Mouse (Mus musculus): Measurements from ENCODE around the gene Megf11. TPM values are rescaled to one million over a fixed set of nuclear protein-coding genes. Genes with fewer than 3 reads are reported as not detected.

Megf11 gene
- polyA plus RNA-seq, 1 experiment from 2014 or later, result 0.65 TPM

DNA sequence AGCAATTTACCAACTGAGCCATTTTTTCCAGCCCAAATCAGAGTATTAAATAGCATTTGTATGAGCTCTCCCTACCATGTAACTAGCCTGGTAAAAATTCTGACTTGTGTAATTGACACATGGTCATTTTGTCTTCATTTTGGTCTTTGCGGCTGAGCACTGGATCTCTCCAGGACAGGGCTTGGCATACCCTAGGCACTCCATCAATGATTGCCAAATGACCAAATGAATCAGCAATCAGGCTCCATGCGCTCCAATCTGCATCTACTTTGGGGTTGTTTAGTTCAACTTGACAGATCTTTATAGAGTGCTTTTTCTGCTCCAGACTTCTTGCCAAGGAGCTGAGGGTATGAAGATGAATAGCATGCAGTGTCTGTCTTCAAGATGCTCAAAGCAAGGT, 9.0 kb upstream of the Megf11 start:
- no peak for DNase-seq (ENCODE audit: low spot score)
- Histone ChIP-seq H3K4me1 (ENCODE audit: control insufficient read depth, insufficient read depth, low read length) (no peaks in the 10 kb centered on the region), H3K4me3 (ENCODE audit: low read depth, low read length) (no peak overlapping the region), H3K9ac (replicated peaks; ENCODE audit: low read length) (no peak overlapping the region), H3K9me3 (replicated peaks; ENCODE audit: control insufficient read depth, low read length) (no peaks in the 10 kb centered on the region), H3K27me3 (ENCODE audit: control insufficient read depth, insufficient read depth, low read length) (no peaks in the 10 kb centered on the region), H3K36me3 (replicated peaks; ENCODE audit: control insufficient read depth, insufficient read depth, low read depth, low read length) (no peaks in the 10 kb centered on the region), H3K4me2 (ENCODE audit: low read depth, low read length) (no peak overlapping the region), H3K27ac (replicated peaks; ENCODE audit: low read depth, low read length) (no peak overlapping the region)
- WGBS, result 89% methylated on average over 2 of the region's 2 CpGs
- no peak for ATAC-seq (replicated peaks; ENCODE audit: insufficient number of reproducible peaks, low FRiP score, low TSS enrichment, low read depth)

- ATAC-seq (replicated peaks; ENCODE audit: insufficient number of reproducible peaks, low FRiP score, low TSS enrichment, low read depth) (no peak), DNase-seq (ENCODE audit: low spot score) (no peak)
- H3K27ac ChIP-seq (replicated peaks; ENCODE audit: low read depth, low read length), result no peak overlapping the region
- no peak overlapping the region for H3K4me2 ChIP-seq (ENCODE audit: low read depth, low read length)
- WGBS, result 62% methylated on average over 10 of the region's 10 CpGs
- no peak overlapping the region for H3K9ac ChIP-seq (replicated peaks; ENCODE audit: low read length)
- peaks cover 7% of the 10 kb centered on the region for H3K4me1 ChIP-seq (ENCODE audit: control insufficient read depth, insufficient read depth, low read length)
- H3K9me3 ChIP-seq (replicated peaks; ENCODE audit: control insufficient read depth, low read length), result no peaks in the 10 kb centered on the region
- H3K4me3 ChIP-seq (ENCODE audit: low read depth, low read length), result no peak overlapping the region
- H3K27me3 ChIP-seq (ENCODE audit: control insufficient read depth, insufficient read depth, low read length), result peaks cover 46% of the 10 kb centered on the region
- H3K36me3 ChIP-seq (replicated peaks; ENCODE audit: control insufficient read depth, insufficient read depth, low read depth, low read length), result no peaks in the 10 kb centered on the region
Observed at GRCm38 (mm10) chr9:64383021-64383788, 2.2 kb upstream of the Megf11 start.

GRCm38 (mm10) chr9:64386466-64387211, 1.2 kb downstream of the Megf11 start:
- under 1% methylated on average over 45 of the region's 45 CpGs for WGBS
- Histone ChIP-seq H3K27me3 (ENCODE audit: control insufficient read depth, insufficient read depth, low read length) (peaks cover 46% of the 10 kb centered on the region), H3K27ac (replicated peaks; ENCODE audit: low read depth, low read length) (no peak overlapping the region), H3K36me3 (replicated peaks; ENCODE audit: control insufficient read depth, insufficient read depth, low read depth, low read length) (no peaks in the 10 kb centered on the region), H3K9me3 (replicated peaks; ENCODE audit: control insufficient read depth, low read length) (no peaks in the 10 kb centered on the region), H3K4me1 (ENCODE audit: control insufficient read depth, insufficient read depth, low read length) (peaks cover 7% of the 10 kb centered on the region), H3K9ac (replicated peaks; ENCODE audit: low read length) (peak overlapping the region; percentile 40; the same call in 1 of the 2 replicates), H3K4me2 (ENCODE audit: low read depth, low read length) (peak overlapping the region; percentile 96), H3K4me3 (ENCODE audit: low read depth, low read length) (peak overlapping the region; percentile 54)
- peak; percentile 8 for DNase-seq (ENCODE audit: low spot score)
- ATAC-seq (replicated peaks; ENCODE audit: insufficient number of reproducible peaks, low FRiP score, low TSS enrichment, low read depth), result no peak

GRCm38 (mm10) chr9:64389576-64390292, 4.3 kb downstream of the Megf11 start:
- H3K4me2 ChIP-seq (ENCODE audit: low read depth, low read length), result no peak overlapping the region
- H3K27me3 ChIP-seq (ENCODE audit: control insufficient read depth, insufficient read depth, low read length), result peaks cover 27% of the 10 kb centered on the region
- WGBS, result 73% methylated on average over 7 of the region's 7 CpGs
- no peak overlapping the region for H3K4me3 ChIP-seq (ENCODE audit: low read depth, low read length)
- ATAC-seq (replicated peaks; ENCODE audit: insufficient number of reproducible peaks, low FRiP score, low TSS enrichment, low read depth) (no peak), DNase-seq (ENCODE audit: low spot score) (no peak)
- no peak overlapping the region for H3K27ac ChIP-seq (replicated peaks; ENCODE audit: low read depth, low read length)
- no peaks in the 10 kb centered on the region for H3K36me3 ChIP-seq (replicated peaks; ENCODE audit: control insufficient read depth, insufficient read depth, low read depth, low read length)
- no peaks in the 10 kb centered on the region for H3K9me3 ChIP-seq (replicated peaks; ENCODE audit: control insufficient read depth, low read length)
- H3K4me1 ChIP-seq (ENCODE audit: control insufficient read depth, insufficient read depth, low read length), result peaks cover 7% of the 10 kb centered on the region
- no peak overlapping the region for H3K9ac ChIP-seq (replicated peaks; ENCODE audit: low read length)

DNA sequence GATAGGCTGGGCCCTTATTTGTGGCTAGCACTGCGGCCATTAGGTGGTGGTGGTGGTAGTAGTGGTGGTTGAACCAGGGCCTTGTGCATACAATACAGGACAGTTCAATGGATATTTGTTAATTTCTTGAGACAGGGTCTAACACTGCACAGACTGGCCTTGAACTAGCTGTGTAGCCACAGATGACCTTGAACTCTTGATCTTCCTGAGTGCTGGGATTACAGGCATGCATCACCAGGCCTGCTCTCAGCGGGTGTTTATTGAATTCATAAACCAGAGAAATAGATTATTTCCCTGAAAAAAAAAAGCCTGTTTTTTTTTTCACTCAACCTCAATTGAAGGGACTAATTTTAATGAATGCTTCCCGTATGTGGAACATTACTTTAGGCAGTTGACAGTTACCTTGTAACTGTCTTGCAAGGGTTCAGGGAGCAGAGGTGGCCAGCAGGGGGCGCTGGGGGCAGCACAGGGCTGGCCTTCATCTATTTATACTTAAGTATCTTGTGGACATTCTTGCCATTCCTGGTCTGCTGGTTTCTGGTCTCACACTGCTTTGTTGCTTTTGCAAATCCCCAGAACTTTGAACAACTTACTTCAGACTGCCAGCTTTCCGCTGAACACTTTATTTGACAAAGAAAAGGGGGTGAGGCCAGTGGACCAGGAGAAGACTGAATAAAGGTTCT, 8.6 kb downstream of the Megf11 start:
- no peak overlapping the region for H3K4me2 ChIP-seq (ENCODE audit: low read depth, low read length)
- H3K27ac ChIP-seq (replicated peaks; ENCODE audit: low read depth, low read length), result no peak overlapping the region

DNA sequence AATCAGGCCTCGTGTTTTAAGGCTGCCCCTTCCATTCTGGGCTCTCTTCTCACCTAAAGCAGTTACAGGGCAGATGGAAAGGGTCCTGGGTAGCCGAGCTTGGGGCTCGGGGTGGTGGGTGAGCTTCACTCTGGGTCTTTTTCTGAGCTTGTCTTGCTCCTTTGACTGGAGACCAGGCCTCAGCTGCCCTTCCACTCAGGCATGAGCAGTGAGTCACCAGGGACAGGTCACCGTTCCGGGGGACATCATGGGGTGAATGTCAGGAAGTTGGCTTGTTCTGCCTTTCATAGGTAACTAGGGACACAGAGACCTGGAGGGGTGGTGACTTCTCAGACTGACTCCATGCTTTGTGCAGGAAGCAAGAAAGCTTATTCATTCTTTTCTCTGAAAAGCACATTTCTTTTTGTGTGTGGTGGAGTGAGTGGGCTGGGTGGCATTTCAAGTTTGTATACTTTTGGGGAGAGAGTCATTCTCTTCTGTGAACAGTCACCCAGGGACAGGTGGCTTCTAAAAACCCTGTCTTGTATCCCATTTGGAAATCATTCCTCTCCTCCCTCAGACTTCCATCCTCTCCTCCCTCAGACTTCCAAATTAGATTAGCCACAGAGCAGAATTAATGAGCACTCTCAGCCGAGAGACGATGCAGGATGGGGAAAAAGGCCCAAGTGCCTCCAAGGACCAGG, 10.0 kb downstream of the Megf11 start:
- no peaks in the 10 kb centered on the region for H3K4me1 ChIP-seq (ENCODE audit: control insufficient read depth, insufficient read depth, low read length)
- H3K36me3 ChIP-seq (replicated peaks; ENCODE audit: control insufficient read depth, insufficient read depth, low read depth, low read length), result no peaks in the 10 kb centered on the region
- H3K9me3 ChIP-seq (replicated peaks; ENCODE audit: control insufficient read depth, low read length), result no peaks in the 10 kb centered on the region
- no peaks in the 10 kb centered on the region for H3K27me3 ChIP-seq (ENCODE audit: control insufficient read depth, insufficient read depth, low read length)
- DNase-seq (ENCODE audit: low spot score) (no peak), ATAC-seq (replicated peaks; ENCODE audit: insufficient number of reproducible peaks, low FRiP score, low TSS enrichment, low read depth) (no peak)
- 75% methylated on average over 7 of the region's 7 CpGs for WGBS
- no peak overlapping the region for H3K27ac ChIP-seq (replicated peaks; ENCODE audit: low read depth, low read length)
- H3K4me3 ChIP-seq (ENCODE audit: low read depth, low read length), result no peak overlapping the region
- no peak overlapping the region for H3K9ac ChIP-seq (replicated peaks; ENCODE audit: low read length)
- no peak overlapping the region for H3K4me2 ChIP-seq (ENCODE audit: low read depth, low read length)

More for the DNA sequence above, 8.6 kb downstream of the Megf11 start:
- no peaks in the 10 kb centered on the region for H3K9me3 ChIP-seq (replicated peaks; ENCODE audit: control insufficient read depth, low read length)
- H3K4me1 ChIP-seq (ENCODE audit: control insufficient read depth, insufficient read depth, low read length), result no peaks in the 10 kb centered on the region
- 38% methylated on average over 5 of the region's 5 CpGs for WGBS
- no peaks in the 10 kb centered on the region for H3K36me3 ChIP-seq (replicated peaks; ENCODE audit: control insufficient read depth, insufficient read depth, low read depth, low read length)
- no peaks in the 10 kb centered on the region for H3K27me3 ChIP-seq (ENCODE audit: control insufficient read depth, insufficient read depth, low read length)
- no peak overlapping the region for H3K4me3 ChIP-seq (ENCODE audit: low read depth, low read length)
- DNase-seq (ENCODE audit: low spot score) (peak; percentile 83), ATAC-seq (replicated peaks; ENCODE audit: insufficient number of reproducible peaks, low FRiP score, low TSS enrichment, low read depth) (no peak)
- no peak overlapping the region for H3K9ac ChIP-seq (replicated peaks; ENCODE audit: low read length)

GRCm38 (mm10) chr9:64397108-64397507, 11.7 kb downstream of the Megf11 start:
- DNase-seq (ENCODE audit: low spot score) (peak; percentile 34), ATAC-seq (replicated peaks; ENCODE audit: insufficient number of reproducible peaks, low FRiP score, low TSS enrichment, low read depth) (no peak)
- Histone ChIP-seq H3K9ac (replicated peaks; ENCODE audit: low read length) (no peak overlapping the region), H3K4me1 (ENCODE audit: control insufficient read depth, insufficient read depth, low read length) (no peaks in the 10 kb centered on the region), H3K4me3 (ENCODE audit: low read depth, low read length) (no peak overlapping the region), H3K9me3 (replicated peaks; ENCODE audit: control insufficient read depth, low read length) (no peaks in the 10 kb centered on the region), H3K27me3 (ENCODE audit: control insufficient read depth, insufficient read depth, low read length) (no peaks in the 10 kb centered on the region), H3K4me2 (ENCODE audit: low read depth, low read length) (no peak overlapping the region), H3K27ac (replicated peaks; ENCODE audit: low read depth, low read length) (no peak overlapping the region), H3K36me3 (replicated peaks; ENCODE audit: control insufficient read depth, insufficient read depth, low read depth, low read length) (no peaks in the 10 kb centered on the region)
- 13% methylated on average over 1 of the region's 1 CpGs for WGBS
